Mouse (Mus musculus) common myeloid progenitor, adult 5-6 weeks (primary cell): ENCODE results near the gene Resf1. TPM values are rescaled to one million over a fixed set of nuclear protein-coding genes. Genes with fewer than 3 reads are reported as not detected.
"Not testable (repeated sequence)": the region's sequence is repeated elsewhere in the genome, so short reads cannot be mapped to it uniquely, and the experiment has no call there.

Experiments
- ATAC-seq: replicated peaks from 2 replicates; pipeline ENCODE4 v1.8.0; 2016; ENCODE audit warnings: low read depth, mild to moderate bottlenecking, moderate TSS enrichment, inconsistent platforms; ENCODE audit not compliant: poor library complexity, severe bottlenecking
- total RNA-seq: library from RNA; stranded (forward); fragments of 200-1000, 187-1606 nt; gene quantifications from 2 replicates; pipeline ENCODE4 v1.2.3, GENCODE M21; 2017

The Resf1 gene
- total RNA-seq, 1 experiment from 2014 or later = 72.9 TPM

GRCm38 (mm10) chr6:149338622-149339021 lies 29.4 kb downstream of the Resf1 start:
- ATAC-seq = no peak

GRCm38 (mm10) chr6:149343802-149344201 lies 34.6 kb downstream of the Resf1 start:
- peak; percentile 100 for ATAC-seq

DNA sequence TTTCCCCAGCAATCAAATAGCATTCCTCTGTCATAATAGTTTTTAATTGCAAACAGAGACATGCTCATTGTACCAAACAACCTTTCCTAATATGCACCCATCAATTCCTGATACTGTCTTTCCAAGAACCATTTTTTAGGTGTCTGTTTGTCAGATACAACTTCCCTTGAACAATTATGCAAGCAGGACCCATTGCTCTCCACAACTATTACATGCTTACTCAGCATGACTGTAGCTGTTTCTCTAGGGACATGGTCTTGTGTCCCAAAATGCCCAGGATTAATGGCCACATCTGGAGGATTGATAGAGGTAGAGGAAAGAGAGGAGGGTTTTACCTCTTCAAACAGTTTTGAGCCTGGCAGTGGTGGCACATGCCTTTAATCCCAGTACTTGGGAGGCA lies 35.2 kb downstream of the Resf1 start:
- ATAC-seq = no peak

DNA sequence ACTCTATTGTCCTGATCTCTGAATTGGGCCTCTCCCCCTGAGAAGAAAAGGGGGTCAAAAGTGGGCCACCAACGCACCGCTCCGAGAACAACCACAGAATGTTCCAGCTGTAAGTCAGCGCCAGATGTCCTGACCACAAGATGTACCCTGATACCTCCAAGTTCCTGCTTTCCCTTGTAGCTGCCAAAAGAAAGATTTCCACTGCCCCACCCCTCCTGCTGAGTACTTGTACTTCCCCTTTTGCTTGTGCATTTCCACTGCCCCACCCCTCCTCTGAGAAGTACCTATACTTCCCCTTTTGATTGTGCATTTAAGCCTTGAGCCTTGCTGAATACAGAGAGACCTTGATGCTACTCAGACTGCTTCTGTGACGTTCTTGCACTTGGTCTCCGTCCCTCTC lies 39.0 kb downstream of the Resf1 start:
- not testable (repeated sequence) for ATAC-seq

- no peak for ATAC-seq
These were observed 45.7 kb downstream of the Resf1 start for GRCm38 (mm10) chr6:149354826-149355495.

DNA sequence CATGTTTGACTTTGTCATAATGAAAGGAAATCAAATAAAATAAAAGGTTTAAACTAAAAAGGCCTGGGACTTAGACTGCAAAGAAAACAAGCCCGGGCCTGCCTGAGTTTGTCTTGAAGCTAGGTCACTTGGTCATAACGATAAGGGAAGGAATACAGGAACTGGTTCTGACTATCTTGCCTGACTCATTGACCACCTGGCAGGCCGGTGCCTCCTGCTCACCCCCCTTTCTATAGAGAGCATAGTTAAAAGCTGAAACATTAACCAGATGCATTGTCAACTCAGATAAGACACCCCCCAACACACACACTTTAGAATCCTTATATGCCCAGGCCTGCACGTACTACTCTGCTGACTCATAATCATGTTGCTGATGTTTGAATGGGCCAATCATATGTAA lies 46.6 kb downstream of the Resf1 start:
- not testable (repeated sequence) for ATAC-seq

GRCm38 (mm10) chr6:149357155-149357554 lies 47.9 kb downstream of the Resf1 start:
- ATAC-seq = no peak

DNA sequence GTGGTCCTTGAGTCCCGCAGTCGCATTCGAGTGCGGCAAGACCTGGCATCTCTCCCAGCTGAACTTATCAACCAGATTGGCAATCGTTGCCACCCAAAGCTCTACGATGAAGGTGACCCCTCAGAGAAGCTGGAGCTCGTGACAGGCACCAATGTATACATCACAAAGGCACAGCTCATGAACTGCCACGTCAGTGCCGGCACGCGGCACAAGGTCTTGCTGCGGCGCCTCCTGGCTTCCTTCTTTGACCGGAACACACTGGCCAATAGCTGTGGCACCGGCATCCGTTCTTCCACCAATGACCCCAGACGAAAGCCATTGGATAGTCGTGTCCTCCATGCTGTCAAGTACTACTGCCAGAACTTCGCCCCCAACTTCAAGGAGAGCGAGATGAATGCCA lies 53.3 kb downstream of the Resf1 start:
- ATAC-seq = not testable (repeated sequence)

DNA sequence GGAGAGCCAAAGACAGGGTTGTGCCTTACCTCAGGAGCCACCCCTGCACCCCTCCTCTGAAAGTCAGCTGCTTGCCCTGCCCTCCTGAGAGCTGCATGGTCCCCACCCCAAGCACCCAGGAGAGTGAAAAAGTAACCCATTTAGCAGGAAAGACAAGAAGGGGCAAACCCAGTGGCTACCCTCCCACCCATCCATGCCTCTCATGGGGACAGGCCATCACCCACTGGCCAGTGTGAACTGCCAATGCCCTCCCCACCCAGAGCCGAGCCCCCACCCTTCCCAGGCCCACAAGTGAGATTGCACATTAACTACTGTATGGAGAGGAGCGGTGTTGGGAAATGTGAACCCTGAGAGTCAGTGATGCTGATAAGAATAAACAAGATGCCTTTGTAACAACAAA lies 56.8 kb downstream of the Resf1 start:
- not testable (repeated sequence) for ATAC-seq

- ATAC-seq = no peak
These were observed 57.2 kb downstream of the Resf1 start for GRCm38 (mm10) chr6:149366403-149366802.

- ATAC-seq = peak; percentile 100
These were observed 65.8 kb downstream of the Resf1 start for GRCm38 (mm10) chr6:149374986-149375457.

- ATAC-seq = no peak
These were observed 74.3 kb downstream of the Resf1 start for GRCm38 (mm10) chr6:149383531-149383930.

Other genes with a start within 250 kb of the Resf1 start
- gene Dennd5b, start 207.7 kb upstream of the Resf1 start, total RNA-seq = 3.4 and 4.2 TPM in 2 replicates
- not detected in 2 replicates for gene Gm10203, start 179.2 kb upstream of the Resf1 start, total RNA-seq
- 19.7 and 27.1 TPM in 2 replicates for gene Etfbkmt, start 169.6 kb upstream of the Resf1 start, total RNA-seq
- 13.2 and 13.7 TPM in 2 replicates for gene Amn1, start 120.7 kb upstream of the Resf1 start, total RNA-seq
- 13.7 and 16.0 TPM in 2 replicates for gene Bicd1, start 99.5 kb downstream of the Resf1 start, total RNA-seq